Mouse (Mus musculus) liver, adult 2 months (tissue): ENCODE results near the gene Tmem131.

Source experiments
- CTCF ChIP-seq: fragments of 200-500 bp; IDR thresholded peaks from 2 replicates; pipeline ENCODE4 v1.5.1; 2011; ENCODE audit warnings: low read depth, low read length, control low read depth
- POLR2A ChIP-seq: fragments of 200-500 bp; IDR thresholded peaks from 2 replicates; pipeline ENCODE4 v1.6.1; 2011; ENCODE audit warnings: low read length, control low read depth; ENCODE audit not compliant: insufficient read depth; ENCODE audit errors: extremely low read depth

DNA sequence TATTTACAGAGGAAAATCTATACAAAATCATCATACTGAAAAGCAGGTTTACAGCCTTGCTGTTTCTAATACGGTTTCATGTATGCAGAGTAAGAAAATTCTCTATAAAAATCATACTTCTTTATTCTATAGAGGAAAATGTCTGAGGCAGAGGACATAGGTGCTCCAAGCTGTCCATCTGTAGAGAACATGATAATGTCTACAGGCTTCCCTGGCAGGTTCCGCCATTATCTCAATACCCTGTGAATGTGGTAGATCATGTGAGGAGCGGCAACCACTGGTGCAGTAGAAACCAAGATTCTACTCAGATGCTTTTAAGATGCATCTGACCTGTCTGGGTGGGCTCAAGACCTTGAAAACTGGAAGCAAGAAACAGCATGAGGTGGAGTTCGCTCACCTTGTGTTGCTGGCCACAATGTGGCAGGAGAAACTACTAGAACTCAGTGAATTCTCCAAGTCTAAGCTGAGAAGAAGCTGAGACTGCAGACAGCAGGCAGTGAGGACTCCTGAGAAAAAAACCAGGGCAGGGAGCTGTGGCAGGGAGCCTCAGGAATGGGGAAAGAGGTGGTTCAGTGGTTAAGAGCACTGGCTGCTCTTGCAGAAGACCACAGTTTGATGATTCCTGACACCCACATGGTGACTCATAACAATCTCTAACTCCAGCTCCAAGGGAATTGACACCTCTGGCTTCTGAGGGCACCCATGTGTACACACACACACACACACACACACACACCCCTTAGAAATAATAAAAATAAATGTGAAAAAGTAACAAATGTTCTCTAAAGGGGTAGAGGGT, 20.6 kb downstream of the Tmem131 start:
- TF ChIP-seq CTCF: no peak
- no peak for TF ChIP-seq POLR2A
